Mouse (Mus musculus): ENCODE data around the gene Bsnd.

Bsnd gene

DNA sequence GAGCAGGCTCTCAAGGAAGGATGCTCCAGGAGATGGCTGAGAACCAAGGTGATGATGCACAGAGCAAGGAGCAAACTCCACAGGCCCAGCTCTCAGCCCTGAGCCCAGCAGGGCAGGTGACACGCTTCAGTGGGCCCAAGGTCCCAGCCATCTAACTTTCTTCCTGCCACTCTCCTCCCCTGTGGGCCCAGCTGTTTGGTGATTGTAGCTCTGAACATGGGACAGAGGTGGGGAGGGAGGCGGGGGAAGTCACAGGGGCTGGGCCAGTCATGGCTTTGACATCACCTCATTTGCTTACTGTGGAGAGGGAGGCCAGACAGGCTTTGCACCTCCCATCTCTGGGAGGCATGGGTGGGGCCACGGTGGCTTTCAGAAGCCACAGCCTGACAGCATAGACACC lies at the start of gene Bsnd:
Bsnd (minus strand) TSS at position 168 of the 400 bp plus-strand sequence.
- DNase-seq: no peak

DNA sequence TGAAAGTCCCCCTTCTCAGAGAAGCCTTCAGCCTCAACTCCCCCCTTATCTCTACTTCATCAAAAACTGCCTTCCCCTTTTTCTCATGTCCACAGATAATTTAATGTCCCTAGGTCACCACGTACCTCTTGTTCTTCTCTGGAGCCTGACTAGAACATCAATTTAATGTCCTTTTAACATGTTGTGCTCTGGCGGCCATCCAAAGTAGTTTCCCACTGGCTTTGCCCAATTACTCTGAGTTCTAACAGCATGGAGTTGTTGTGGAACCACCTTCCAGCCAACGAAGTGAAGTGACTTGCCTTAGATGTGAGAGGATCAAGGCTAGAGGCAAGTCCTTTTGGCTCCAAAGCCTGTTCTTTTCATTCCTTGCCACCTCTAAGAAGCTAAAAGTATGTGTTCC lies 49.4 kb upstream of the Bsnd start:
- no peak for DNase-seq

DNA sequence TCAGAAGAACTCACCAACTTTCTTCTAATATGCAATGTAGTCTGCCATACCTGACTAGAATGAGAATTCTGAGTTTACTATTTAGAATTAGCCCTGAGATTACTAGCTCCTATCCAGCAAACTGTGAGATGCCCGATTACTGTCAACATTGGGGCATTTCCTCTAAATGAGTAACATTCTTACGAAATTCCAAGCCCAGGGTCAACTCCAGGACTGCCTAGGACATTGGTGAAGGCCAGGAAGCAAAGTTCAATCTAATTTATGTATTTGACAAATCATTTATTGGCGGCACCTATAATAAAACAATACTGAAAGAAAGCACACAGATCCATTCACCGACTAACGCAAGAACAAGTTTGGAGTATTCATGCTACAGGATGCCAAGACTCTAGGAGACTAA lies 47.7 kb upstream of the Bsnd start:
- DNase-seq: no peak

DNA sequence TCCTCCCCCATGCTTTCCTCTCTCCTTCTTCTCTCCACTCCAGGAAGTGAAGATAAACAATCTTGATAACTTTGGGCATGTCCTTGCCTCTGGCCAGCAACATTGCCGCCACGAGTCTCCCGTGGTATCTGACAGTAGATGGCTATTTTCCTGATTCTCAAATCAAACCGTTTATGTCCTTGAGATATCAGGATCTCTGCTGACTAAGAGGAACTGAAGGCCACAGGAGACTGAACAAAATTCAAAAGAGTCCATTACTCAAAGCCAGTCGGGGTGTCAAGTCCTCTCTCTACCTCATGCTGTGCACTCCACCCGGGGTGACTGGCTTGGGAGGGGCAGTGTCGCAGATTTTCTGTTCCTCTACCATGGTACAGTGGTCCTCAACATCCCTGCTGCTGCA lies 42.2 kb upstream of the Bsnd start:
- no peak for DNase-seq

DNA sequence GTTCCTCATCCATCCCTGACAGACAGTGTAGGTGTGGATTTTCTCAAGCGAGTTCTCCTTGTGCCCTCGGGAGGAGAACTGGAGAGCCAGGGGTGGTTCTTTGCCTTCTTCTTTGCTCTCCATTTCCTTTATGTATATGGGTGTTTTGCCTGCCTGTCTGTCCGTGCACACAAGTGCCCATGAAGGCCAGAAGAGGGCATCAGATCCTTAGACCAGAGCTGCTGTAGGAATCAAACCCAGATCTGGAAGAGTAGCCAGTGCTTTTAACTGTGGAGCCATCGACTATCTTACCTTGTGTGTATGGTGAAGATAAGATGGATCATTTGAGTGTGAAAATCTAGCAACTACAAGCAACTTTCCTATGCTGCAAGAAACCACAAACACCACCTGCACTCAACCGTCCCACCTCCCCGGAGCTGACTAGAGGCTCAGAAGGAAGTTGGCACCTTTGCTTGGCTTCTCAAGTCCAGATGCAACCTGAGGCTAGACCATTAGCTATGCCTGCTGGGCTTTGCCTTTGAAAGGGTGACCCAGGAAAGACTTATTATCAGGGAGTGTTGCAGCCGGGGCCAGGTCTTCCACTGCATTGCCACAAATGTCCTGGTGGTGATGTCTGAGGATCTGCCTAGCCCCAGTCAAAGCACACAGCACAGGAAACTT lies 41.5 kb upstream of the Bsnd start:
- no peak for DNase-seq

DNA sequence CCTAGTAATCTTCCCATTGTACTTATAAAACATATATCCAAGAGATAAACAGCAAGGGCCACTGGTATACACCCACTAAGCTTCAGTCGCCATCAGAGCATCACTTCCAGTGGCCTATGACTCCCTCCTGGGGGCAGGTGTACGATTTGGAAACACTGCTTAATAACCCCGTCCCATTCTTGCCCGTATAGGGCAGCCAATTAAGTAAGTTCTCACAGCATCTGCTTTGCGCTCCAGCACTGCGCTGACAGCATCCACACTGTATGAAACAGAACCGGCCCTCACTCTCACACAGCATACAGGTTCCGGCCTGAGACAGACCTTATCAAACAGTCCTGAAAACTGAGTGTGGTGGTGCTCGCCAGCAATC lies 38.0 kb upstream of the Bsnd start:
- DNase-seq: no peak

DNA sequence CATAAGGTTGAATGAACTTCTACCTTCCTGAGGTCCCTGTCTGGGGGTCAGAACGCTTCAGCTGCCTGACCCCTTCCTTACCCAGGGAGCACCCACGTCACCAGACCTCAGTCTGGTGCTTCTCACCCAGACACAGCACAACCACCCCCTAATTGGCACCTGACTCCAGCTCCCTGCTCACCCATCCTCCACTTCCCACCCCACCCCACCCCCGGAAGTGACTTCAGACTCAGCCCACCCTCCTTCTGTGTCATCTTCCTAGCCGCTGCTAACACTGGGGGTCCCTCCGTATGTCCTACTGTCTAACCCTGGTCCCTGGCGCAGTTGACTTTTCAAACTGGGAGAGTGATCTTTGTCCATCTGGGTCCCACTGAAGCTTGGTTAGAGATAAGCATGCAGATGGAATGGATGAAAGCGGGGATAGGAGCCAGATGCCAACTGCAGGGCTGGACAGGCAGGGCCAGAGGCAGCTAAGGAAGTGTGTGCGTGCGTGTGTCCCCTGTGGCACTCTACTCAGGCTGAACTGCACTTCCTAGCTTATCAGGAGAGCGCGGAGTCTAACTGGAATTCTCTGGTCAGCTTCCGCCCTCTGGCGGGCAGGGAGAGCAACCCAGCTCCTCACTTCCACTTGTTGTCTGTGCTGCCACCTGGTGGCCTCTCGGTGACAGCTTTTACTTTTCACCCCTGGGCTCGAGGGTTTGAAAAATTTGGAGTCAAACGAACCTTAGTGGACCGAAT lies 37.5 kb upstream of the Bsnd start:
- peak; percentile 90 for DNase-seq

DNA sequence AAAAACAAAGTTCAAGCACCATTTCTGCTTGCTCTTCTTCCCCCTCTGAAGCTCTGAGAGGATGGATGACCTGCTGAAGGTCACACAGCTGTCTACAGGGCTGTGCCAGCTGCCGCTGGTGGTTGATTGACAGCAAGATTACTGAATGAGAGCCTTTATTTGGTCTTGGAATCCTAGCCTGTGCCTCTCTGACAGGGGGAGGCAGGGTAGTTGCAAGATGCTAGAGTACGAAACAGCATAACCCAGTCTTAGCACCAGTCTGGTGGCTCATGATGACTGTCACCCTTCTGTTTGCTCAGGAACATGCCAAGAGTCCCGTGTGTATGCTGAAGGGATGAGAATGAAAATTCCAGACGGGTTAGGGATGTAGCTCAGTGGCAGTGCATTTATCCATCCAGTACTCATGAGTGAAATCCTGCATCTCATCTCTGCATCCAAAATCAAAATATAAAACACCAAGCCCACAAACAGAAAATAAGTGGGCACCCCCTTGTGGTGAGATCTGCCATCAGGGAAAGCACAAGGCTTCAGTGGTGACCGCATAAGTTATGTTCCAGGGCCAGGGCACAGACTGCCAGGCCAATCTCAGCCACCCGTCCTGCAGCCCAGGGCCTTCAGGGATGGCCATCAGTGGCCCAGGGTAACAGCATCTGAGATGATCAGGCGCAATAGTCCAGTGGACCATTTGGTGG lies 35.9 kb upstream of the Bsnd start:
- no peak for DNase-seq

DNA sequence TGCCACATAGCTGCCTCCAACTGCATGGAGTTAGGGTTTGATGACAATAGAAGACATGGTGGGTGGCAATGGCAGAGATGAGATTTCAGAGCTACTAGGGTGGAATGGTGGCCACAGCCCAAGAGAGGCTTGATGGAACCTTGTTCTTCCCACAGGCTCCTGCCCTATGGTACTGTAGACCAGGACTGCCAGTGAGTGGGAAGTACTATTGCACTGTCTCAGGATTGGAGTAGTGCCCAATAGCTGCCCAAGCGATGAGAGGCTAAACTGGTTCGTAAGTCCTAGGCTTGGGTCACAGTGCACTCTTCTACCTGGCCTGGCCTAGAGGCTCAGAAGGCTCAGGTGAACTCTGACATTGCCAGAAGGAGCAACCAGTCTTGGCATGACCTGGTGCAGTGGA lies 32.9 kb upstream of the Bsnd start:
- no peak for DNase-seq

DNA sequence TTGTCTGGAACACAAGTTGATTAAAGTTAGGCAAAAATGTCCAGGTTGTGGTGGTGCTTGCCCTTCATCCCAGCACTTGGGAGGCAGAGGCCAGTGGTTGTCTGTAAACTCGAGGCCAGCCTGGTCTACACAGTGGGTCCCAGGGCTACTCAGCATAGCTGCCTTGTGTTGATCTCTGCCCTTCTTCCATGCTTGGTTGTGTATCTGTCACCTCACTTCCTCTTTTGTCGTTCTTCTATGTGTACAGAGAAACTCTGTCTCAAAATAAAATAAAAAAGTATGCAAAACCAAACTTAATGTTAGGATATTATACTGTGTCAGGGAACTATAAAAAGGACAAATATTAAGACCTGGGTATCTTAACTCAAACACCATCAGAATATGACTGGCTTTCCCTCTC lies 32.0 kb upstream of the Bsnd start:
- DNase-seq: no peak

DNA sequence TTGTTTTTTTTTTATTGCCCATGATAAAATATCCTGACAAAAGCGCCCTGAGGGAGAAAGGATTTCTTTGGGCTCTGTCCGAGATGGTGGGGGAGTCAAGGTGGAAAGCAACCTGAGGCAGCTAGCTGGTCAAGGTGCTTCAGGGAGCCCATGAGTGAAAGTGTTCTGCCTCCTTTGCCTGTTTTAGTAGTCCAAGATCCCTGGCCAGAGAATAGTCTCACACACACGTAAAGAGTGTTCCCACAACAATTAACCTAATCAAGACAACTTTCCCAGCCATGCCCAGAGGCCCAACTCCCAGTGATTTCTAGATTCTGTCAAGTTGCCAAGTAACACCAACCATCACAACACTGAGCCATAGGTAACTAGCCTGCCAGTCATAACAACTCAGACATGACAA lies 30.5 kb upstream of the Bsnd start:
- DNase-seq: no peak

DNA sequence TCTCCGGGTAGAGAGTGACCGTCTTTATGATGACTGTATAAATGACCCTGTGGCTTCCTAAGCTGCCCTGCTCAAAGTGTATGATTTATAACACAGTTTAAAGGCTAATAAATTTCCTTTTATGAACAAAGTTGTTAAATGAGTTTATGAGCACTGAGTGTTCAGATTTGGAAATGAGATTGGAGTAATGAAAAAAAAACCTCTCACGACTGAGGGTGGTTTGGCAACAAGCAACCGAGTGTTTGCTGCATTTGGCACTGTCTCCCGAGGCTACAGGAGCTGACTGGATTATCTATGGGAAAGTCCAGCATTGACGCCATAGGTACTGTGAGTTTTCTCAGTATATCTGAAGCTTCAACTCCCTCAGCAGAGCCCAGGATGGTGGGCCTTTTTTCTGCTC lies 22.5 kb upstream of the Bsnd start:
- DNase-seq: no peak

DNA sequence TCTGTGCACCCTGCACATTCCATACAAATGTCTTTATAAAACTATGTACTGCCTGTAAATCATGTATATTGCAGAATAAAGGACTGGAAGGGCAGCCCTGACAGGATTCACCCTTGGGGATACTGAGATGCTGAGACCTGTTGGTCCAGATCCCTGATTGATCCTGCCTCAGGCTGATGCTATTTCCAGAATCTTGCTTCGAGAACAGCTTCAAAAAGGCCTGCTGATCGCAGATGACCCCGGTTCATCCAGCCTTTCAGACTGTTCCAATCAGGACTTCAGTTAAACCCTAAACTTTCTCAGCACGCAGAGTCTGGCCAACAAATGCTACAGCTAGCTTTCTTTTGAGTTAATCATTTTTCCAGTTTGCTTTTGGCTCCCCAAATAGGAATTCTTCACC lies 17.8 kb upstream of the Bsnd start:
- DNase-seq: no peak

DNA sequence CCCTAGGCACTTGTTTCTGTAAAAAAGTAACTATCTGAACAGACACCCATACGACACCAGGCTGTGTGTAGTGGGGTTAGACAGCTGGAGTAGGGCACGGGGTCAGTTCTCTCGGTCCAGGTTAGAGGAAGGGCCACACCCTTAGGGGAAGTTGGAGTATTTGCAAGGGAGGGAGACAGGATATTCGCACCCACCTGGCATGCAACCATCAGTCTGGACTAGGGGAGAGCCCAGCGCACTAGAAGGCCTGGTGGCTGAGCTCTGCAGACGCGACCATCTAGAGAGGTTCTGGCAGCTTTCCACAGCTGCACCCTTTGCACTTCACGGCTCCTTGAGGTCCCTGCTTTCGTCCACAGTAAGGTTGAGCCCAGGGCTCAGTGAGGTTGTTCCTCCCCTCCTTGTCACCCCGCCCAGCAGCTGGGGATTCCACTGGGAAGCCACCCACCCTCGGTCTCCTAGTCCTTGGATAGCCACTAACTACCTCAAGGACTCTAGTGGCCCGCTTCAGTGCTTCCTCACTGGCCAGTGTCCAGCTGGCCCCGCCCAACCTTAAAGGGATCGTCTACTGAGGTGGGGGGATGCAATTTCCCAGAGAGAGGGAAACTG lies 13.5 kb upstream of the Bsnd start:
- DNase-seq: no peak

DNA sequence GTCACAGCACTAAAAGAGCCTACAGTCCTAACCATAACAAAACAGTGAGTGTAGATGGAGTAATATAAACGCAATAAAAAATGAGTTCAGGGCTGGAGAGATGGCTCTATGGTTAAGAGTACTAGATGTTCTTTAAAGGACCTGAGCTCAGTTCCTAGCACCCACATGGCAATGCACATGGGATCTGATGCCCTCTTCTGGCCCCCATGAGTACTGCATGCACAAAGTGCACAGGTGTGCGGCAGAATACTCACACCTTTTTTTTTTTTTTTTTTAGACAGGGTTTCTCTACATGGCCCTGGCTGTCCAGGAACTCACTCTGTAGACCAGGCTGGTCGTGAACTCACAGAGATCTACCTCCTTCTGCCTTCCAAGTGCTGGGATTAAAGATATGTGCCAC lies 11.5 kb upstream of the Bsnd start:
- DNase-seq: no peak

DNA sequence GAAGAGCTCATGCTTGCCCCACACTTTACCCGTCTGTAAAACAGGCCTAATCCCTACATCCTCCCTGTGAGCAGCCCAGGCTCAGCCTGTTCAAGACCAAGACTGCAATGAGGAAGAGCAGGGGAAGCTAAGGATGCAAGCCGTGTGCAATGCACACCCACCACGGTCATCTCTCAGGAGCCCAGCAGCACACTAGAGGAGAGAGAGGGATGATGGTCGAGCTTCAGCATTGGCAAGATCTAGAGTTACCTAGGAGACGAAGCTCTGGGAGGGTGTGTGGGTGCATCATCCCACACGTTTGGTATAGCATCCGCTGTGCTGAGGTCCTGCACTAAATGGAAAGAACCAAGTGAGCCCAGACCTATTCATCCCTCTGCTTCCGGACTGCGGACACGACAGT lies 8.0 kb upstream of the Bsnd start:
- DNase-seq: no peak

DNA sequence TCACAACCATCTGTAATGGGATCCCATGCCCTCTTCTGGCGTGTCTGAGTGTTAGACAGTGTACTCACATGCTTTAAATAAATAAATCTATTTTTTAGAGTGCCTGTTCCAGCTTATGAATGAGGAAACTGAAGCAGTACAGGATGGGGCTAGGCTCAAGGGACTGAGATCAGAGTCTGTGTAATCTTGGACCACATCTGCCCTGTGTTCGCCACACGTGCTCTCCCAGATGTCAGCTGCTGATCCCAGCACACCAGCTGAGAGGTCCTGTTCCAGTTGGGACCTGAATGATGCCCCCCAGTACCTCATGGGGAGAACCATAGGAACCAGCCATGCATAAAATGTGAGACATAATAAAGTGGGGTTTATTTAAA lies 6.4 kb upstream of the Bsnd start:
- no peak for DNase-seq

DNA sequence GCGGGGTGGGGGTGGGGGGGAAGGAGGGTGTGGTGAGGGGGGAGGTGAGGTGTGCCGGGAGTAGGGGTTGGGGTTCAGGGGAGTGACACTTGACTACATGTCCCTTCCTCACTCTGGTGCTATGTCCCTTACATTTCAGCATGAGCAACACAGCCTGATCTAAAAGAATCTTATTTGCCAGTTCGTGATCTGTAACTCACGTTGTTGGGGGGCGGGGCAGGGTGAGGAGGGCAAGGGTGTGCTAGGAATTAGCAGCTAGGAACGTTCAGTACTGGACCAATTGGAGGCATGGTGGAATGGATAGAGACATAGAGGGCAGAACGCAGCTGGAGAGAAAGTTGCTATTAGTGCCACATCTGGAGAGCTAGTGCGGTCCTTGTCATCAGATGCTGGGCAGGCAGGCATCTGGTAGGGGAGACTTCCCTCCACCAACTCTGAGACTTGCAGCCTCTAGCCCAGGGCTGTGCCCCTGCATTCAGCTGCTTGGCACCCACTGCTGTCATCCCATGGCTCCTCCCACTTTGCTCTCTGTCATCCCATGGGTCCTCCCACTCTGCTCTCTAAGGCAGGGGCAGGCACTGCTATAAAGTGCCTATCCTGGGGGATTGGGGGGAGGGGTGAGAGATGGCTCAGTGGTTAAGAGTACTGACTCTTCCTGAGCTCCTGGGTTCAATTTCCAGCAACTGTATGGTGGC lies 5.8 kb upstream of the Bsnd start:
- no peak for DNase-seq

DNA sequence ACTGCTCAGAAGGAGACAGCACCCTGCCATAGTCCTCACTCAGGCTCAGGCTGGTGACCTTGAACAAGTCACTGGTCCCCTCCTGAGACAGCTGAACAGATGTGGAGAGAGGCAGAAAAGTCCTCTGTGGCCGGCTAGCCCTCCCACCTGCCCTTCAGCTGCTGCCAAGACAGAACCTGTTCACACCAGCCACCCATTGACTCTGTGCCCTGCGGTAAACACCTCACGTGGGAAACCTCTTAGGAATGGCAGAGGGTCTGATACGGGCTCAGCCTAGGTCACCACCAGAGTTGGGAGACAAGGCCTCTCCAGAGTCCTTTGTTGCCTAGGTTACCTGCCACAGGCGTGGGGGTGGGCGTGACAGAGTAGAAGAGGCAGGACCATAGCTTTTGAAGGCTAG lies 4.8 kb upstream of the Bsnd start:
- no peak for DNase-seq

DNA sequence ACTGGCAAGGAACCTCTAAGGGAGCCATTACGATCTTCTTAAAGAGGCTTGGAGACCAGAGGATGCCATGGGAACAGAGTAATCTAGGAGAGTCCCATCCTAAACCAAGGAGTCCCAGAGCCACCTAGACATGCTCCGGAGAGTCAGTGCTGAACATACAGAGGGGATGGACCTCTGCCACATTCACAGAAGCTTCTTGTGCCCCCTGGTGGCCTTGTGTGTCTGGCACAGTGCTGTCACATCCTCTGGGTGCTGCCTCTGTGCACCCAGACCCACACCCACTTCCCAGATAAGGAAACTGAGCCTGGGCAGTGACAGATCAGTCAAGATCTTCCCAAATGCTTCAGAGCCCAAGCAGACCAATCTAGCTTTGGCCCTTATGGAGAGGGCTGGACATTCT lies 1.6 kb upstream of the Bsnd start:
- no peak for DNase-seq

DNA sequence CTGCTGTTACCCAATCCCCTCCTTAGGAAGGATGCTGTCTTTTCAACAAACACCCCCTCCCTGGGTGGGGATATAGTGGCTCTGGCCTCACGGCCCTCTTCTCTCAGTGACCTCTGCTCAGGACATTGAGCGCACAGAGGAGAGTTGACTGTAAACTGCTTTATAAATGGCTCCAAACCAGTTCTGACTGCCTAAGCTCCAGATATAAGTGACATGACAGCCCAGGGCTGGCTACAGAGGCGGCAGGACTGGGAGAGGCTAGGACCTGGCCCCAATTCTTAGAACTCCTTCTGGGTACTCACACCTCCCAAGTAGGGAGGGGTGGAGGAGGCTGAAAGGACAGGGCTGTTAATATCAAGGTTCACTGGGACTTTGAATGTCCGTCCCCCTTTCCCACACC lies 1.5 kb downstream of the Bsnd start:
- DNase-seq: no peak

DNA sequence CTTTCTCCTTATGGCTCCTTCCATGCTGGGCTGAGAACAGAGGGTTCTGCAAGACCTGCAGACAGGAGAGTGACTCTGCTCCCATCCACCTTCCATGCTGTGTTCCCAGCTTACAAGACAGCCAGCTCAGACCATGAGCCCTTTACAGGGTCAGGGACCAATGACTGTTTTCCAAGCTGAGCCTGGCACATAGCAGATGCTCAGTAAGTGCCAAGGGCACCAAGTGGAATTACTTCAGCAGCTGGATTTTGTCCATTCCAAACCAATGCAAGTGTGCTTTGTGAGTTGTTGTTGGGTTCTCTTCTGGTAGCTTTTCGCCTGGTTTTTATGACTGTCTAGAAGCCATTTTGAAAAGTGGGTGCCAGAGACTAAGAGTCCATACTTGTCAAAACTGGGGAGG lies 8.3 kb downstream of the Bsnd start:
- DNase-seq: no peak

DNA sequence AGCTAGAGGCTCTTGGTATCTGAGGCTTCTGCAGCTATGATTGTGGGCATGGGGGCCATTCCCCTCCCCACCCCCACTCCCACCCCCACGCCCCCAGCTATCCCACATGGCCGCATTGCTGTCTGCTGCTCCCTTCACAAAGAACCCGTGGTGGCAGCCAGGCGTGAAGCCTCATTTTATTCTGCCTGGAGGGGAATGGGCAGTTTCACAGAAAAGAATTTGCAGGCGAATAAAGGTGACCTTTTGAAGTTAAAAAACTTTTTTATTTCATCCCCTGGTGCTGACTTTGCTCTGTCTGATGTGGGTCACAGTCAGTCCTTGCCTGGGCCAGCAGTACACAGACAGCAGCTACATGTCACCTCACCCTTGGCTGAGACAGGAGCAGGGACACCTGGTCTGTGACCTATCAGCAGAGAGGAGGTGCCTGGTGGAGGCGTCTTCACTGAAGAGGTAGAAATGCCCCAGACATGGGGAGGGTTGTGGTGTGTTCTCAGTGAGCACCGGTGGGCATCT lies 8.8 kb downstream of the Bsnd start:
- no peak for DNase-seq

Measured in cerebellum, adult 9-10 months (tissue).